Mouse (Mus musculus) retina, postnatal 7 days (tissue): ENCODE measurements around the gene Mrpl45.

Source experiments
- DNase-seq: peaks from one replicate; pipeline ENCODE4 v3.0.0-alpha.2; 2012; ENCODE audit warnings: low read depth, low spot score

The Mrpl45 gene

DNA sequence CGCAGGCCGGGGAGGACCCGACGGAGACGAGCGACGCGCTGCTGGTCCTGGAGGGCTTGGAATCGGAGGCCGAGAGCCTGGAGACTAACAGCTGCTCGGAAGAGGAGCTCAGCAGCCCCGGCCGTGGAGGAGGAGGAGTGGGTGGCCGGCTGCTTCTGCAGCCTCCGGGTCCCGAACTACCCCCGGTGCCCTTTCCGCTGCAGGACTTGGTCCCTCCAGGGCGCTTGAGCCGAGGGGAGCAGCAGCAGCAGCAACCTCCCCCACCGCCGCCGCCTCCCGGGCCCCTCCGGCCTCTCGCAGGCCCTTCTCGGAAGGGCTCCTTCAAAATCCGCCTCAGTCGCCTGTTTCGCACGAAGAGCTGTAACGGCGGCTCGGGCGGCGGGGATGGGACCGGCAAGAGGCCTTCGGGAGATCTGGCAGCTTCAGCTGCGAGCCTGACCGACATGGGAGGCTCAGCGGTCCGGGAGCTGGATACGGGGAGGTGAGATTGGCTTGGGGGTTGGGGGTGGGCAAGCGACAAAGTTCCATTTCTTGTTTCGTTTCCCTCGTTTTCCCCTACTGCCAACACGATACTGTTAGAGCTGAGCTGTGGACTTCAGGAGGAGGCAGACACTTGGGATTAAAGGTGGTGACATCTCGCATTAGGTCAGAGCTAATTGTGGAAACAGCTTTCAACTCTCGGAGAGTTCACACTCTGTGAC lies 47.6 kb downstream of the Mrpl45 start:
- no peak for DNase-seq

DNA sequence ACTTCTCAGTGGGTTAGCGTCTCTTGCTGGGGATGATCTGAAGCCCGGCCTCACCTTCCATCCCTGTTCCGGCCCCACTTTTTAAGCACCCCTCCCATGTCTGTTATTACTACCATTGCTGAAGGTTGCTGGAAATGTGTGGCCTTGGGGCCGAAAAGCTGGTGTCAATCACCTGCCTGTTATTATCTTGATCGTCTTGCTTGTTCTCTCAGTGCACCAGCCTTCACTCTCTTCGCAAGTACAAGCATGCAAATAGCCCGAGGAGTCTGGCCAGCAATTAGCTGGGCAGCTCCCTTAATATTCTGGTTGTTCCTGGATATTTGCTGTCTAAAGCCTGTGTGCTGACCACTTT lies 48.1 kb downstream of the Mrpl45 start:
- DNase-seq = no peak

DNA sequence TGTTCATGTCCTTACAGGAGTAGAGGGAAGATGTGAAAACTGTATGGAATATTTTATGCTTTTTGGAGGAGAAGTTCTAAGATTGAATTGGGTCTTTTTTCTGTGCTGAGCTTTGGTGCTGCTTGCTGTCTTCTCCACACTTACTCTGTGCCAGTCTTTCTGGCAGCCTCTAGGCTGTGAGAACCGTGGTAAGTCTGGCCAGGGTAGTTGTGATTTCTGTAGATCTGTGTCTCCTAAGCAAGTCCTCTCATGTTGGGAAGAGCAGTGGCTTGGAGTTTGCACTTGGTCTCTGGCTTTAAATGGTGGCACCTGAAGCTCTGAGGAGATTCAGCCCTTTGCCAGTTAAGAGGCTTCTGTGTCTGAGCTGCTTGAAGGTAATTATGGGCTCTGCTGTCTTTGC lies 50.0 kb downstream of the Mrpl45 start:
- DNase-seq = no peak

DNA sequence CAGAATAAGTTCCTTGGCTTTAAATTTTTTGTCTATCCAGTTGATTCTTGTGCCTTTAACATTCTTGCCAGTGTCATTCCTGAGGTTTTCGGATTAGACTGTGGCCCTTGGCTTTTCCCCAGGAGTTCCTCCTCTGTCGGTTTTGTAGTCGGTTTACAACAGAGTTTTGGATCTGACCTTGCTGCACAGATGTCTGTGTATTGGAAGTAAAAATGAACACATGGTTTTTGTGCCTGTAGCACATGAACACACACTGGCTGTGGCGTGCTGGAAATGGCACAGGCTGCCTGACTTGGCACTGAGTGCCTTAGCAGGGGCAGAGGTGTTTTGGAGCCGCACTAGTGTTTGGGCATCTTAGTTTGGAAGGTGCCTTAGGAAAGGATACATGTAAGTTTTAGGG lies 53.0 kb downstream of the Mrpl45 start:
- DNase-seq = no peak

DNA sequence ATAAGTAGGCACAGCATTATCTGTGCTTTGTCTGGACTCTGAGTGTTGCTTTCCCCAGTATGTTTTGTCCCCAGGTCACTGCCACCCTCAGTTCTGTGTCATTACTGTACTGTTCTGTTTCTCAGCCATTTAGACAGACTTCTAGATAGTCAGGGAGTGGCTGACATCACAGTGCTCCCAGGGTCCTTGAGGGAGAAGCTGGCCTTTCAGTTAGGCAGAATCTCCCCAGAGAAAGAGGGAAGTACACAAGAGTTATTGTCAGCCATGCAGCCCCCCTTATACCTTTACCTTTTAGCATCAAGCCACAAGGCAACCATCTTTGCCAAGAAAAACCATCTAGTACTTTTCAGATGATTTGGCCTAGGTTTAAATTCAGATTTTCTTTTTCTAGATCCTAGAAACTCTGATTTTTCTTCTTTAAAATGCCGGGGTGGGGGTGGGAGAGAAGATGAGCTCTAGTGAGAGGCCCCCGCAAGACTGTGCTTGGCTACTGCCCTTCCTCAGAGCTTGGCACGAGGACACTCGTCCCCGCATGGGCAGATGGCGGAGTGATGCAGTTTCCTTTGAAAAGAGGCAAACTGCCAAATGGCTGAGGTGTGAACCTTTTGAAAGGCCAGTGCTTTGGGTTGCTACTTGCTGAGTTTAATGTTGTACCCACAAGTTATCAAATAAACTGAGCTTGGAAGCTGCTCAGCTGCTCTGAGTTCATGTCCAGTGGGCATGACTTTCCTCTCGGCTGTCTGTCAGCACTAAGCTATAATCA lies 55.0 kb downstream of the Mrpl45 start:
- no peak for DNase-seq

GRCm38 (mm10) chr11:97372159-97372864 lies 56.8 kb downstream of the Mrpl45 start:
- DNase-seq = no peak

DNA sequence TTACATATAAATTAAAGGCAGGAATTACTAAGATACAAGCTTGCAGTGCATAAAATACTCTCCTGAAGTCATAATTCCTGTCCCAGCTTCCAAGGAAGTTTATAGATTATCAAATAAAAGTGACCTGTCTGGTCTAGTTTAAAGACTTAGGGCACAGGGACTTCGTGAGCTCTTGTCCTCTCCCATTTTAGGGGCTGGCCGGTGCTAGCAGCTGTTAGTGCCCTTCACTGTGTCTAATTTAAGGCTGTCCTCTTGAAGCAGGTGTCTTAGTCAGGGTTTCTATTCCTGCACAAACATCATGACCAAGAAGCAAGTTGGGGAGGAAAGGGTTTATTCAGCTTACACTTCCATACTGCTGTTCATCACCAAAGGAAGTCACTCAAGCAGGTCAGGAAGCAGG lies 57.9 kb downstream of the Mrpl45 start:
- no peak for DNase-seq
